Mouse (Mus musculus) ES-Bruce4 (cell line): ENCODE results near the gene Glb1l. TPM values are rescaled to one million over a fixed set of nuclear protein-coding genes. Genes with fewer than 3 reads are reported as not detected.

Experiments used
- H3K27ac ChIP-seq: 2 replicates; pipeline ENCODE4 v1.5.1; 2012; ENCODE audit warnings: low read length, inconsistent platforms; ENCODE audit not compliant: insufficient read depth
- H3K27me3 ChIP-seq: 2 replicates; pipeline ENCODE4 v1.6.1; 2012; ENCODE audit warnings: mild to moderate bottlenecking, low read length, inconsistent platforms; ENCODE audit not compliant: control insufficient read depth, poor library complexity, insufficient read depth, severe bottlenecking
- H3K36me3 ChIP-seq: 2 replicates; pipeline ENCODE4 v1.6.1; 2012; ENCODE audit warnings: inconsistent platforms, mild to moderate bottlenecking, low read length, moderate library complexity; ENCODE audit not compliant: control insufficient read depth, poor library complexity, insufficient read depth, severe bottlenecking
- H3K4me1 ChIP-seq: one replicate; pipeline ENCODE4 v1.8.1; 2011; ENCODE audit warnings: low read length; ENCODE audit not compliant: control insufficient read depth, insufficient read depth
- H3K4me3 ChIP-seq: 2 replicates; pipeline ENCODE4 v1.5.1; 2011; ENCODE audit warnings: low read depth, mild to moderate bottlenecking, low read length
- H3K9ac ChIP-seq: 2 replicates; pipeline ENCODE4 v1.6.1; 2012; ENCODE audit warnings: low read depth, mild to moderate bottlenecking, inconsistent platforms; ENCODE audit not compliant: poor library complexity, severe bottlenecking
- H3K9me3 ChIP-seq: replicated peaks from 2 replicates; pipeline ENCODE4 v1.6.1; 2012; ENCODE audit warnings: mild to moderate bottlenecking, low read length, inconsistent platforms; ENCODE audit not compliant: control insufficient read depth, poor library complexity, insufficient read depth, severe bottlenecking
- CTCF ChIP-seq: IDR thresholded peaks from one replicate; pipeline ENCODE4 v1.8.1; 2011; ENCODE audit warnings: low read depth, low read length
- EP300 ChIP-seq: IDR thresholded peaks from 2 replicates; pipeline ENCODE4 v1.6.1; 2011; ENCODE audit warnings: low read depth, low read length; ENCODE audit not compliant: insufficient read depth
- POLR2A ChIP-seq: IDR thresholded peaks from one replicate; pipeline ENCODE4 v1.8.1; 2011; ENCODE audit warnings: low read length; ENCODE audit not compliant: insufficient read depth
- polyA plus RNA-seq: library from polyadenylated mRNA; stranded (reverse); fragments of >200 nt; gene quantifications from 2 replicates; pipeline ENCODE4 v1.2.4, GENCODE M21; 2011; ENCODE audit warnings: low read depth; ENCODE audit not compliant: missing spikeins, insufficient read depth, insufficient read length

The Glb1l gene
- polyA plus RNA-seq, 1 experiment = 5.1 TPM

DNA sequence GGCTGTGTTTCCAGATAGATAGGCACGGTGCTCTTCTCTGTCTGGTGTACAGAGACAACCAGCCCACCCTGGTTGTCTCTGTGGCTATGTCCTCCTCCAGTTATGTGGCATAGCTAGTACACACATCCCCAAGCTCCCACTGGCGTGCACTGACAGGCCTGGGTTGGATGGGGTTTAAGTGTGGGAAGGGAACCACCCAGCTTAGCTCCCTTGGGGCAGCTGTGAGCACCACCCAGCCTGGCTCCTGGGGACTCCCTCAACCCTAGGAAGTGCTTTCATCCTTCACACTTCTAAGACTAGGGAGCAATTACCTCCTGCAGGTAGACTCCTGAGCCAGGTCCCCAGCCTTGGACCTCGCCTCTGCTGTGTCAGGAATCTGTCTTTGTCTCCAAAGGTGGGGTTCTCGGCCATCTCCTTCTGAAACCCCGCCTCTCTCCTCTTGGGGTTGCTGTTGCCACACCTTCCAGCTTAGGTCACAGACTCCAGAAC, 21.1 kb upstream of the Glb1l start, which contains the start of gene A630095N17Rik:
Gene A630095N17Rik (minus strand): TSS at position 439 of the 489 bp plus-strand sequence.
- peaks cover 10% of the 10 kb centered on the region for H3K4me1 ChIP-seq
- H3K27me3 ChIP-seq = no peaks in the 10 kb centered on the region
- no peak within 1 kb of the TSS for H3K4me3 ChIP-seq
- TF ChIP-seq POLR2A (no peak), CTCF (no peak), EP300 (no peak)
- H3K9ac ChIP-seq = no peak within 1 kb of the TSS
- no peaks in the 10 kb centered on the region for H3K9me3 ChIP-seq
- H3K27ac ChIP-seq = no peak within 1 kb of the TSS
- H3K36me3 ChIP-seq = no peaks in the 10 kb centered on the region

DNA sequence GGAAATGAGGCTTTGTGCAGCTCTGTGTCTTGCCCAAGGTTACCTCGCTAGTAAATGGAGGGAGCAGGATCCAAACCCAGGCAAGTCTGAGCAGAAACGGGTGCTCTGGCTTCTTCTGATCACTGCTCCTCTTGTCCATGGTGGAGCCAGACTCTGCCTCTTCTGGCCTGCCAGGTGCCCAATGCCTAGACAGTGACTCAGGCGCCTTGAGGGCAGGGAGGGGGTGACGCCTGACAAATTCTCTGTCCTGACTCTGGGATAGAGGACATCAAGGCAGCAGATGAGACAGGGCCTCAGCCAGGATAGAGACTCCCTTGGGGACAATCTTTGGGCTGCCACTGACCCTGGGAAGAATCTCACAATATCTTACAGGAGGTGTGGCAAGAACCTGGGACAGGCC, 20.6 kb upstream of the Glb1l start:
- Histone ChIP-seq H3K4me3 (no peak overlapping the region), H3K27me3 (no peaks in the 10 kb centered on the region), H3K9me3 (no peaks in the 10 kb centered on the region), H3K4me1 (peaks cover 10% of the 10 kb centered on the region), H3K27ac (no peak overlapping the region), H3K36me3 (no peaks in the 10 kb centered on the region), H3K9ac (no peak overlapping the region)
- no peak for TF ChIP-seq CTCF
- no peak for TF ChIP-seq POLR2A

DNA sequence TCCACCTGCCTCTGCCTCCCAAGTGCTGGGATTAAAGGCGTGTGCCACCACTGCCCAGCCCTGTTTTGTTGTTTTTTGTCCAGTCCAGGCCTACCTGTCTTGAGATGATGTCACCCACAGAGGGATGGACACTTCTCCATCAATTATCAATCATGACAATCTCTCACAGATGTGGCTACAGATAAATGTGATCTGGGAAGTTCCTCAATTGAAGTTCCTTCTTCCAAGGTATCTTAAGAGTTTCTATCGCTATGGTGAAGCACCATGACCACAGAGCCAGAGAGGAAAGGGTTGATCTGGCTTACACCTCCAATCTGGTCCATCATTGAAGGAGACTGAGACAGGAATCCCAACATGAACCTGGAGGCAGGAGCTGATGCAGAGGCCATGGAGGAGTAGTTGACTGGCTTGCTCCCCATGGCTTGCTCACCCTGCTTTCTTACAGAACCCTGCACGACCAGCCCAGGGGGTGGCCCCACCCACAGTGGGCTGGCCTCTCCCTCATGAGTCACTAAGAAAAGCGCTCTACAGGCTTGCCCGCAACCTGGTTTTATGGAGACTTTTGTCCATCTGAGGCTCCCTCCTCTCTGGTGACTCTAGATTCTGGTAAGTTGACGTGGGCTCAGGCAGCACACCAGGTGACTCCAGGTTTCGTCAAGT, 19.9 kb upstream of the Glb1l start:
- Histone ChIP-seq H3K27me3 (no peaks in the 10 kb centered on the region), H3K27ac (no peak overlapping the region), H3K9me3 (no peaks in the 10 kb centered on the region), H3K4me1 (peaks cover 10% of the 10 kb centered on the region), H3K36me3 (no peaks in the 10 kb centered on the region), H3K4me3 (no peak overlapping the region), H3K9ac (no peak overlapping the region)
- no peak for TF ChIP-seq EP300
- TF ChIP-seq POLR2A = no peak
- no peak for TF ChIP-seq CTCF

- Histone ChIP-seq H3K36me3 (no peaks in the 10 kb centered on the region), H3K9me3 (no peaks in the 10 kb centered on the region), H3K9ac (no peak overlapping the region), H3K27me3 (no peaks in the 10 kb centered on the region), H3K27ac (no peak overlapping the region), H3K4me1 (peaks cover 11% of the 10 kb centered on the region), H3K4me3 (no peak overlapping the region)
- TF ChIP-seq POLR2A (no peak), EP300 (no peak), CTCF (no peak)
These were observed 18.5 kb upstream of the Glb1l start for GRCm38 (mm10) chr1:75229158-75229557.

DNA sequence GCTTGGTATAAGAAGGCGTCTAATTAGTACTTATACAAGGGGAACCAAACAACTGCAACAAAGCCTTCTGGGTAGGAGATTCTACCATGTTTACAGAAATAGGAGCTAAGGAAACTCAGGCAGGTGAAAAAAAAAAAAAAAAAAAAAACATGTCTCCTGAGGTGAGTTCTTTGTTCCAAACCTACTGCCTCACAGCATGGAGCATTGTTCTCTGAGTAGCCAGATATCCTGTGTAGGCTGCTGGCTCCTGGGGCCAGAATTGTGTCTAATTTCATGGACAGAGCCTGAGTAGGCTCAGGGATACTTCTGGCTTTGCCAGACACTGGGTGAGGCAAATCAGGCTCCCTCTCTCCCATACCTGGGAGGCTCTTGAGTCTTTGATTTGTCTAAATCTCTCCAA, 17.0 kb upstream of the Glb1l start:
- H3K27me3 ChIP-seq = no peaks in the 10 kb centered on the region
- no peak overlapping the region for H3K9ac ChIP-seq
- no peak overlapping the region for H3K4me3 ChIP-seq
- H3K9me3 ChIP-seq = no peaks in the 10 kb centered on the region
- peak overlapping the region; percentile 4; the same call in 1 of the 2 replicates for H3K27ac ChIP-seq
- no peak for TF ChIP-seq POLR2A
- no peak for TF ChIP-seq CTCF
- no peak for TF ChIP-seq EP300
- no peaks in the 10 kb centered on the region for H3K36me3 ChIP-seq
- H3K4me1 ChIP-seq = peaks cover 14% of the 10 kb centered on the region

- no peak for TF ChIP-seq EP300
- no peak for TF ChIP-seq CTCF
- no peak for TF ChIP-seq POLR2A
- Histone ChIP-seq H3K9me3 (no peaks in the 10 kb centered on the region), H3K4me1 (peaks cover 13% of the 10 kb centered on the region)
These were observed 15.5 kb upstream of the Glb1l start for GRCm38 (mm10) chr1:75226138-75226537.

More at GRCm38 (mm10) chr1:75226138-75226537, 15.5 kb upstream of the Glb1l start:
- Histone ChIP-seq H3K4me3 (no peak overlapping the region), H3K36me3 (no peaks in the 10 kb centered on the region), H3K27ac (no peak overlapping the region), H3K27me3 (no peaks in the 10 kb centered on the region), H3K9ac (no peak overlapping the region)
